14 mouse cellular contexts compared by ENCODE assay signal in the genomic region with DNA sequence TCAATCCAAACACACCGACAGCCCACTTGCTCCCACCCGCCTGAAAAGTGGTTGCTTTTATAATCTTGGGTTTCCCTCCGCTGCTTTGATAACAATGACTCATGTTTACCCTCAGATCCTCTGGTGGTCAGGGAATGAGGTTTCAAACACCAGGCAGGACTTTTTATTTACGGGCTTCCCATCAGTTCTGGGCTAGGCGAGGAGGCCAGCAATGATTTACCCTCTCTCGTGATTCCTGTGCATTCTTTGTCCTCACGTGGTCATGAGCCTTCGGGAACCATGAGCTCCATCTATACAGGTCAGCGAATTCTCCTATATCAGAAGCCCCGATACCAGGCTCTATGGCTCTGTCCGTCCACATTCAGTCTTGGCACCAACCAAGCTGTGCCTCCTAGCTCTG. TPM values are rescaled to one million over a fixed set of nuclear protein-coding genes. Genes with fewer than 3 reads are reported as not detected.
"Had no signal": no experiment of that assay in that cellular context is flagged by ENCODE, and none has a peak within 500 bp of the region (broad histone marks: within the 10 kb centered on the region; RNA-seq: fewer than 3 reads in every experiment).

No protein-coding gene starts in this region.

- H3K4me2 ChIP-seq: liver, embryonic 11.5 days; liver, embryonic 15.5 days; midbrain, embryonic 11.5 days; midbrain, embryonic 15.5 days; neural tube, embryonic 12.5 days had no signal

- H3K9me3 ChIP-seq: limb, embryonic 10.5 days; liver, embryonic 15.5 days; midbrain, embryonic 15.5 days; neural tube, embryonic 12.5 days had no signal

- DNase-seq: lung, adult 2 months; lung, postnatal 36 days; thymus, postnatal 4 days had no signal

- H3K4me1 ChIP-seq: liver, embryonic 15.5 days; megakaryocyte, embryonic 14.5 days had no signal

- H3K4me3 ChIP-seq: limb, embryonic 10.5 days; liver, embryonic 15.5 days; megakaryocyte, embryonic 14.5 days; midbrain, embryonic 15.5 days; neural tube, embryonic 12.5 days had no signal

- H3K27ac ChIP-seq: limb, embryonic 10.5 days; liver, embryonic 15.5 days; midbrain, embryonic 15.5 days; neural tube, embryonic 12.5 days; stomach, postnatal 0 days had no signal

- H3K36me3 ChIP-seq: limb, embryonic 10.5 days; liver, embryonic 15.5 days; midbrain, embryonic 15.5 days; neural tube, embryonic 12.5 days had no signal

- ATAC-seq: lung, postnatal 0 days; midbrain, embryonic 15.5 days had no signal

- H3K27me3 ChIP-seq: midbrain, embryonic 15.5 days; neural tube, embryonic 12.5 days had no signal

- H3K9ac ChIP-seq: liver, embryonic 15.5 days; midbrain, embryonic 15.5 days; neural tube, embryonic 12.5 days had no signal

RNA-seq across cellular contexts. Expression of gene Slc22a2, which starts 3.0 kb away (rescaled TPM):
- polyA plus RNA-seq: large intestine, adult 2 months; limb, embryonic 10.5 days; limb, embryonic 14.5 days; liver, embryonic 11.5 days; liver, embryonic 15.5 days; midbrain, embryonic 11.5 days; stomach, postnatal 0 days had no signal
